Mouse (Mus musculus) kidney, embryonic 15.5 days (tissue): Measurements from ENCODE around the gene Samsn1. TPM values are rescaled to one million over a fixed set of nuclear protein-coding genes. Genes with fewer than 3 reads are reported as not detected.

ENCODE experiments used
- ATAC-seq: fragments of 200-750 bp; cut with Nextera tagmentation; replicated peaks from 2 replicates; pipeline ENCODE4 v1.8.0; 2017; ENCODE audit warnings: moderate TSS enrichment; ENCODE audit not compliant: low FRiP score
- H3K27ac ChIP-seq: fragments of 300-500 bp; sonication (generic); 2 replicates; pipeline ENCODE4 v1.5.1; 2015; ENCODE audit warnings: mild to moderate bottlenecking, inconsistent platforms
- H3K27me3 ChIP-seq: fragments of 300-500 bp; sonication (generic); 2 replicates; pipeline ENCODE4 v1.6.1; 2015; ENCODE audit warnings: inconsistent platforms
- H3K36me3 ChIP-seq: fragments of 300-500 bp; sonication (generic); 2 replicates; pipeline ENCODE4 v1.6.1; 2015; ENCODE audit warnings: inconsistent platforms
- H3K4me1 ChIP-seq: fragments of 300-500 bp; sonication (generic); 2 replicates; pipeline ENCODE4 v1.6.1; 2015; ENCODE audit warnings: inconsistent platforms
- H3K4me2 ChIP-seq: fragments of 300-500 bp; sonication (generic); 2 replicates; pipeline ENCODE4 v1.6.1; 2015; ENCODE audit warnings: moderate library complexity, mild to moderate bottlenecking, inconsistent platforms
- H3K4me3 ChIP-seq: fragments of 300-500 bp; sonication (generic); replicated peaks from 2 replicates; pipeline ENCODE4 v1.5.1; 2015; ENCODE audit warnings: mild to moderate bottlenecking, inconsistent platforms
- H3K9ac ChIP-seq: fragments of 300-500 bp; sonication (generic); 2 replicates; pipeline ENCODE4 v1.6.1; 2015; ENCODE audit warnings: mild to moderate bottlenecking, inconsistent platforms
- H3K9me3 ChIP-seq: fragments of 300-500 bp; sonication (generic); replicated peaks from 2 replicates; pipeline ENCODE4 v1.6.1; 2016; ENCODE audit warnings: inconsistent platforms
- WGBS: fragments of 180-500 bp; shearing (Covaris S2); methylation state at CpG from one replicate; pipeline ENCODE4 v1.1.7; 2015; ENCODE audit warnings: mixed read lengths; 5-methylcytosine and 5-hydroxymethylcytosine counted together
- polyA plus RNA-seq: library from polyadenylated mRNA; unstranded; fragments of >200 nt; fragmentation: Nextera tagmentation; extraction: Ambion mirVana; gene quantifications from 2 replicates; pipeline ENCODE4 v1.2.1, GENCODE M21; 2015

The Samsn1 gene
- 3.1 and 3.5 TPM in 2 replicates for polyA plus RNA-seq

- no peaks in the 10 kb centered on the region for H3K4me1 ChIP-seq
- no peak for ATAC-seq
- no peaks in the 10 kb centered on the region for H3K36me3 ChIP-seq
- 85% methylated on average over 7 of the region's 7 CpGs for whole genome bisulfite sequencing
- H3K27me3 ChIP-seq = no peaks in the 10 kb centered on the region
- no peak within 1 kb of the TSS for H3K4me3 ChIP-seq
- H3K27ac ChIP-seq = no peak within 1 kb of the TSS
- no peak within 1 kb of the TSS for H3K9ac ChIP-seq
- no peaks in the 10 kb centered on the region for H3K9me3 ChIP-seq
- H3K4me2 ChIP-seq = no peak within 1 kb of the TSS
Observed at GRCm38 (mm10) chr16:76022181-76022580, at the start of gene Samsn1. Gene Samsn1, minus strand, starts transcription at chr16:76022281.

- H3K27ac ChIP-seq = no peak overlapping the region
- no peaks in the 10 kb centered on the region for H3K4me1 ChIP-seq
- H3K9ac ChIP-seq = no peak overlapping the region
- no peak for ATAC-seq
- no peaks in the 10 kb centered on the region for H3K27me3 ChIP-seq
- WGBS = 95% methylated on average over 14 of the region's 14 CpGs
- no peak overlapping the region for H3K4me3 ChIP-seq
- H3K4me2 ChIP-seq = no peak overlapping the region
- H3K9me3 ChIP-seq = no peaks in the 10 kb centered on the region
- no peaks in the 10 kb centered on the region for H3K36me3 ChIP-seq
Observed at GRCm38 (mm10) chr16:76066082-76066635, 44.1 kb upstream of the Samsn1 start.

GRCm38 (mm10) chr16:76054976-76055375, 32.9 kb upstream of the Samsn1 start:
- ATAC-seq = no peak
- Histone ChIP-seq H3K9ac (no peak overlapping the region), H3K9me3 (no peaks in the 10 kb centered on the region), H3K27me3 (no peaks in the 10 kb centered on the region), H3K4me3 (no peak overlapping the region), H3K4me1 (no peaks in the 10 kb centered on the region), H3K27ac (no peak overlapping the region), H3K4me2 (no peak overlapping the region), H3K36me3 (no peaks in the 10 kb centered on the region)
- 94% methylated on average over 7 of the region's 7 CpGs for WGBS

- no peak overlapping the region for H3K4me2 ChIP-seq
- no peaks in the 10 kb centered on the region for H3K27me3 ChIP-seq
- no peak for ATAC-seq
- H3K9ac ChIP-seq = no peak overlapping the region
- H3K36me3 ChIP-seq = no peaks in the 10 kb centered on the region
- no peaks in the 10 kb centered on the region for H3K4me1 ChIP-seq
- H3K4me3 ChIP-seq = no peak overlapping the region
- no peak overlapping the region for H3K27ac ChIP-seq
- WGBS = 81% methylated on average over 4 of the region's 4 CpGs
- no peaks in the 10 kb centered on the region for H3K9me3 ChIP-seq
Observed at GRCm38 (mm10) chr16:76054079-76054478, 32.0 kb upstream of the Samsn1 start.

GRCm38 (mm10) chr16:76053537-76053936, 31.5 kb upstream of the Samsn1 start:
- Histone ChIP-seq H3K4me1 (no peaks in the 10 kb centered on the region), H3K4me3 (no peak overlapping the region), H3K36me3 (no peaks in the 10 kb centered on the region), H3K9ac (no peak overlapping the region), H3K27ac (no peak overlapping the region), H3K9me3 (no peaks in the 10 kb centered on the region), H3K27me3 (no peaks in the 10 kb centered on the region), H3K4me2 (no peak overlapping the region)
- no peak for ATAC-seq
- 89% methylated on average over 8 of the region's 8 CpGs for WGBS

- no peaks in the 10 kb centered on the region for H3K9me3 ChIP-seq
- WGBS = 65% methylated on average over 3 of the region's 3 CpGs
- no peak overlapping the region for H3K4me2 ChIP-seq
- no peaks in the 10 kb centered on the region for H3K27me3 ChIP-seq
- H3K36me3 ChIP-seq = no peaks in the 10 kb centered on the region
- H3K4me1 ChIP-seq = no peaks in the 10 kb centered on the region
- no peak overlapping the region for H3K9ac ChIP-seq
- ATAC-seq = no peak
- no peak overlapping the region for H3K27ac ChIP-seq
- no peak overlapping the region for H3K4me3 ChIP-seq
Observed at GRCm38 (mm10) chr16:76047066-76047465, 25.0 kb upstream of the Samsn1 start.

GRCm38 (mm10) chr16:76040319-76040945, 18.4 kb upstream of the Samsn1 start:
- Histone ChIP-seq H3K27ac (no peak overlapping the region), H3K4me1 (no peaks in the 10 kb centered on the region), H3K9me3 (no peaks in the 10 kb centered on the region), H3K27me3 (no peaks in the 10 kb centered on the region), H3K4me2 (no peak overlapping the region), H3K36me3 (no peaks in the 10 kb centered on the region), H3K9ac (no peak overlapping the region), H3K4me3 (no peak overlapping the region)
- WGBS = 83% methylated on average over 6 of the region's 6 CpGs
- no peak for ATAC-seq

GRCm38 (mm10) chr16:76019164-76019563, 2.9 kb downstream of the Samsn1 start:
- no peak overlapping the region for H3K9ac ChIP-seq
- no peaks in the 10 kb centered on the region for H3K27me3 ChIP-seq
- no peaks in the 10 kb centered on the region for H3K9me3 ChIP-seq
- ATAC-seq = no peak
- H3K4me1 ChIP-seq = no peaks in the 10 kb centered on the region
- H3K27ac ChIP-seq = no peak overlapping the region
- 39% methylated on average over 1 of the region's 1 CpGs for WGBS
- H3K4me2 ChIP-seq = no peak overlapping the region
- no peaks in the 10 kb centered on the region for H3K36me3 ChIP-seq
- H3K4me3 ChIP-seq = no peak overlapping the region

- no peak overlapping the region for H3K9ac ChIP-seq
- no peaks in the 10 kb centered on the region for H3K36me3 ChIP-seq
- ATAC-seq = no peak
- no peak overlapping the region for H3K4me2 ChIP-seq
- H3K9me3 ChIP-seq = no peaks in the 10 kb centered on the region
- WGBS = 84% methylated on average over 9 of the region's 9 CpGs
- H3K4me3 ChIP-seq = no peak overlapping the region
- H3K27ac ChIP-seq = no peak overlapping the region
- H3K27me3 ChIP-seq = no peaks in the 10 kb centered on the region
- no peaks in the 10 kb centered on the region for H3K4me1 ChIP-seq
Observed at GRCm38 (mm10) chr16:76003812-76004389, 18.2 kb downstream of the Samsn1 start.

GRCm38 (mm10) chr16:76002870-76003572, 19.1 kb downstream of the Samsn1 start:
- 95% methylated on average over 3 of the region's 3 CpGs for WGBS
- H3K9me3 ChIP-seq = no peaks in the 10 kb centered on the region

GRCm38 (mm10) chr16:76002287-76002686, 19.8 kb downstream of the Samsn1 start:
- Histone ChIP-seq H3K27ac (no peak overlapping the region), H3K36me3 (no peaks in the 10 kb centered on the region), H3K4me3 (no peak overlapping the region), H3K9me3 (no peaks in the 10 kb centered on the region), H3K27me3 (no peaks in the 10 kb centered on the region), H3K4me1 (no peaks in the 10 kb centered on the region), H3K4me2 (no peak overlapping the region), H3K9ac (no peak overlapping the region)
- 86% methylated on average over 12 of the region's 12 CpGs for WGBS
- ATAC-seq = no peak

More at GRCm38 (mm10) chr16:76002870-76003572, 19.1 kb downstream of the Samsn1 start:
- Histone ChIP-seq H3K36me3 (no peaks in the 10 kb centered on the region), H3K4me1 (no peaks in the 10 kb centered on the region), H3K27ac (no peak overlapping the region), H3K27me3 (no peaks in the 10 kb centered on the region), H3K4me3 (no peak overlapping the region), H3K9ac (no peak overlapping the region), H3K4me2 (no peak overlapping the region)
- ATAC-seq = no peak

- Histone ChIP-seq H3K36me3 (no peaks in the 10 kb centered on the region), H3K27ac (no peak overlapping the region), H3K27me3 (no peaks in the 10 kb centered on the region), H3K4me2 (no peak overlapping the region), H3K4me1 (no peaks in the 10 kb centered on the region), H3K9ac (no peak overlapping the region), H3K4me3 (no peak overlapping the region), H3K9me3 (no peaks in the 10 kb centered on the region)
- WGBS = 76% methylated on average over 6 of the region's 6 CpGs
- ATAC-seq = no peak
Observed at GRCm38 (mm10) chr16:76001788-76002187, 20.3 kb downstream of the Samsn1 start.
